Mouse (Mus musculus) kidney, postnatal 0 days (tissue): ENCODE measurements around the gene Slc5a5. TPM values are rescaled to one million over a fixed set of nuclear protein-coding genes. Genes with fewer than 3 reads are reported as not detected.
"Not testable (repeated sequence)": the region's sequence is repeated elsewhere in the genome, so short reads cannot be mapped to it uniquely, and the experiment has no call there.

Experiments used
- ATAC-seq: fragments of 200-750 bp; cut with Nextera tagmentation; replicated peaks from 2 replicates; pipeline ENCODE4 v1.8.0; 2017; ENCODE audit warnings: low read depth, moderate number of reproducible peaks, moderate TSS enrichment, moderate library complexity; ENCODE audit not compliant: low FRiP score
- DNase-seq: peaks from one replicate; pipeline ENCODE4 v3.0.0-alpha.2; 2016; ENCODE audit warnings: low spot score
- H3K27ac ChIP-seq: fragments of 300-500 bp; sonication (generic); 2 replicates; pipeline ENCODE4 v1.5.1; 2014; ENCODE audit warnings: mild to moderate bottlenecking
- H3K27me3 ChIP-seq: fragments of 300-500 bp; sonication (generic); 2 replicates; pipeline ENCODE4 v1.6.1; 2014; ENCODE audit warnings: low read length, mixed read lengths; ENCODE audit not compliant: insufficient read depth
- H3K36me3 ChIP-seq: fragments of 300-500 bp; sonication (generic); 2 replicates; pipeline ENCODE4 v1.6.1; 2014; ENCODE audit warnings: low read length, mixed read lengths; ENCODE audit not compliant: insufficient read depth
- H3K4me1 ChIP-seq: fragments of 300-500 bp; sonication (generic); replicated peaks from 2 replicates; pipeline ENCODE4 v1.6.1; 2014; ENCODE audit warnings: antibody characterized with exemption, low read length, mixed read lengths; ENCODE audit not compliant: insufficient read depth
- H3K4me2 ChIP-seq: fragments of 300-500 bp; sonication (generic); 2 replicates; pipeline ENCODE4 v1.6.1; 2014; ENCODE audit warnings: mild to moderate bottlenecking, low read length, moderate library complexity, mixed read lengths
- H3K4me3 ChIP-seq: fragments of 300-500 bp; sonication (generic); replicated peaks from 2 replicates; pipeline ENCODE4 v1.5.1; 2014; ENCODE audit warnings: low read depth, low read length
- H3K9ac ChIP-seq: fragments of 300-500 bp; sonication (generic); 2 replicates; pipeline ENCODE4 v1.6.1; 2014; ENCODE audit warnings: low read depth, low read length
- H3K9me3 ChIP-seq: fragments of 300-500 bp; sonication (generic); replicated peaks from 2 replicates; pipeline ENCODE4 v1.6.1; 2016; ENCODE audit warnings: low read length, inconsistent platforms, mixed read lengths
- CTCF ChIP-seq: IDR thresholded peaks from 2 replicates; pipeline ENCODE4 v1.5.1; 2016; ENCODE audit warnings: antibody characterized with exemption, low read depth, mild to moderate bottlenecking, moderate library complexity
- WGBS: fragments of 180-500 bp; shearing (Covaris S2); extraction: QIAGEN DNeasy Blood & Tissue Kit; methylation state at CpG from one replicate; pipeline ENCODE4 v1.1.7; 2014; 5-methylcytosine and 5-hydroxymethylcytosine counted together
- polyA plus RNA-seq: library from polyadenylated mRNA; unstranded; fragments of >200 nt; fragmentation: Nextera tagmentation; extraction: Ambion mirVana; gene quantifications from 2 replicates; pipeline ENCODE4 v1.2.1, GENCODE M21; 2015

The Slc5a5 gene
- polyA plus RNA-seq, 1 experiment from 2014 or later = 0.11 TPM

DNA sequence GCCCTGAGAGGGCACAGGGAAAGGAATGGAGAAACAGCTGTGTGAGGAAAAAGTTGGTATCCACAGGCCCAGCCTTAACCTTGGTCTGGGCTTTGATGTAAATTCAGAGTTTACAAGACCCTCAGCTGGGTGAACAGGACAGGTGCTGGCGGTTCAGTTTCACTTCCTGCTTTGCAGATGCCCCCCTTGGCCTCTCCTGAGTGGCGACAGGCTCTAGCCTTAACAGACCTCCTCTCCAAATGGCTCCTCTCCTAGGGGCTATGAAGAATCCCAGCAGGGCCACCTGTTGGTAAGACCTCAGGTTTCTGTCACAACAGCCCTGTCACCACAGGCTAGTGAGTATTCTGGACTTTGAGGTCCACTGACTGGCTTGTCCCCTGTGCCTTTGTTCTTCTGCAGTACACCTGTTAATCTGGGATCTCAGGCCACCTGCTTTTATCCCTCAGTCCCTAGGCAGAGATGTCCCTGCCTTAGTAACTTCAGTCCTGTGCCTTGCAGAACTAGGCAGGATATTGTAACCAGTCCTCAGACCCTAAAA is 6.2 kb upstream of the Slc5a5 start:
- H3K27me3 ChIP-seq = no peaks in the 10 kb centered on the region
- H3K9ac ChIP-seq = 0 out of 2 replicates have a peak overlapping the region, but pooled peaks have one; percentile 23
- peaks cover 11% of the 10 kb centered on the region for H3K36me3 ChIP-seq
- H3K9me3 ChIP-seq = no peaks in the 10 kb centered on the region
- no peak for TF ChIP-seq CTCF
- DNase-seq = no peak
- no peak for ATAC-seq
- no peak overlapping the region for H3K4me3 ChIP-seq
- no peak overlapping the region for H3K27ac ChIP-seq
- H3K4me2 ChIP-seq = no peak overlapping the region
- WGBS = 36% methylated on average over 2 of the region's 2 CpGs
- peaks cover 10% of the 10 kb centered on the region for H3K4me1 ChIP-seq

DNA sequence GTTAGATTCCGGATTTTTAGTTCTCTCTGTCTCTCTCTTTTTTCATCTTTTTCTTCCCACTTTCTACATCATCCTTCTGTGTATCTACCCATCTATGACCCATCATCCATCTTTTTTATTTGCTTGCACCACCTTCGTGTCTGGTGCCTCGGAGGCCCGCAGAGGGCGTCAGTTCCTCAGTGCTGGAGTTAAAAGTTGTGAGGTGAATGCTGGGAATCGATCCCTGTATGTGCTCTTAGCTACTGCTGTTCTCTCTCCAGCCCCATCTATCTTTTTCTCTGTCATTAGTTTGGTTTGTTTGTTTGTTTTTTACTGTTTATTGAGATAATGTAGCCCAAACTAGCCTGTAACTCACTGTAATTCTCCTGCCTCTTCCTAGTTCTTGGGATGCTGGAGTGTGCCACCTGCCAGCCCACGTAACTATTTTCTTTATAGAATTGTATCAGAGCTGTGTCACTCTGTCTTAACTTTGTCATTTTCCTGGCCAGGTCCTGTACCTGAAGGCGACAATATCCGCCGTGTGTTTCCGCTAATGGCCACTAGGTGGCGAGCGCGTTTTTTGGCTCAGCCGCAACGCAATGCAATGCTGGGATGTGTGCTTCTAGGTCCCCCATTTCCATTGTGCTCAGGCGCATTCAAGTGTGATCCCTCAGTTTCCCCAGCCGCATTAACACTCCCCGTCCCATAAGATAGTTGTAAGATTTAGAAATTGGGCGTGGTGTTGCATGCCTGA is 5.3 kb upstream of the Slc5a5 start:
- WGBS = under 1% methylated on average over 20 of the region's 20 CpGs
- peak; percentile 33 for ATAC-seq

DNA sequence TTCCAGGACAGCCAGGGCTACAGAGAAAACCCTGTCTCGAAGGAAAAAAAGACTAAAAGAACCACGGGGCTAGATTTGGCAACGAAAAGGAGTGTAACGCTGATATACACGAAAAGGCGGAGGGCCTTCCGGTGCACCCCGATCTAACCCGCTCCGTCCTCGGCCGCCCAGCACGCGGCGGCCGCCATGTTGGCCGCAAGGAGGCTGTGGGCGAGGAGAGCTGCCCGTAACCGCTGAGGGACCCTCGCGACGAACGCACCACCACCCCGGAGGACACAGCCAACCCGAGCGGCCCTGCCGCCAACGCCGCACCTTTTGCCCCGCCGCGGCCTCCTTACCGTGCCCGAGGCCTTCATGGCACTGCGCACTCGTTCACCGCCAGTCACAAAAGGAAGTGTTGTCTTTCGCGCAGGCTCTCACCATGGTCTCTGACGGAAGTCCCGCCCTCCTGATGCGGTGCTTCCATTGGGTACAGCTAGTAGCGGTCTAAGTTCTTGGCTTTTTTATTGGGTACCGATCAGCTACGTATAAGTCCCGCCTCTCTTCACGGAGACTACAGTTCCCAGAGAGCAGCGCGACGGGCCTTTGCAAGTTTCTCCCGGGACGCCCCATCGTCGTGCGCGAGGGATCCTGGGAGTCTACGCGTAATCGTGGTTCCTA is 4.6 kb upstream of the Slc5a5 start, which contains the start of gene Rpl18a:
TSS of gene Rpl18a (minus strand) at position 392 of the 660 bp plus-strand sequence.
- Histone ChIP-seq H3K9me3 (no peaks in the 10 kb centered on the region), H3K27me3 (peaks cover 5% of the 10 kb centered on the region), H3K4me2 (peak within 1 kb of the TSS; percentile 87), H3K9ac (peak within 1 kb of the TSS; percentile 96), H3K27ac (peak within 1 kb of the TSS; percentile 81), H3K4me1 (peaks cover 17% of the 10 kb centered on the region), H3K4me3 (peak within 1 kb of the TSS; percentile 92), H3K36me3 (peaks cover 11% of the 10 kb centered on the region)
- ATAC-seq (peak; percentile 98), DNase-seq (peak; percentile 100)
- TF ChIP-seq CTCF = peak; percentile 24; the same call in 1 of the 2 replicates
- under 1% methylated on average over 57 of the region's 60 CpGs for WGBS

More for the DNA sequence above, 5.3 kb upstream of the Slc5a5 start:
- Histone ChIP-seq H3K4me3 (peak overlapping the region; percentile 92), H3K27ac (peak overlapping the region; percentile 81), H3K9ac (peak overlapping the region; percentile 61), H3K9me3 (no peaks in the 10 kb centered on the region), H3K4me2 (peak overlapping the region; percentile 79), H3K4me1 (peaks cover 10% of the 10 kb centered on the region), H3K36me3 (peaks cover 11% of the 10 kb centered on the region), H3K27me3 (no peaks in the 10 kb centered on the region; the same call in 1 of the 2 replicates)
- peak; percentile 94 for TF ChIP-seq CTCF
- DNase-seq = peak; percentile 88

DNA sequence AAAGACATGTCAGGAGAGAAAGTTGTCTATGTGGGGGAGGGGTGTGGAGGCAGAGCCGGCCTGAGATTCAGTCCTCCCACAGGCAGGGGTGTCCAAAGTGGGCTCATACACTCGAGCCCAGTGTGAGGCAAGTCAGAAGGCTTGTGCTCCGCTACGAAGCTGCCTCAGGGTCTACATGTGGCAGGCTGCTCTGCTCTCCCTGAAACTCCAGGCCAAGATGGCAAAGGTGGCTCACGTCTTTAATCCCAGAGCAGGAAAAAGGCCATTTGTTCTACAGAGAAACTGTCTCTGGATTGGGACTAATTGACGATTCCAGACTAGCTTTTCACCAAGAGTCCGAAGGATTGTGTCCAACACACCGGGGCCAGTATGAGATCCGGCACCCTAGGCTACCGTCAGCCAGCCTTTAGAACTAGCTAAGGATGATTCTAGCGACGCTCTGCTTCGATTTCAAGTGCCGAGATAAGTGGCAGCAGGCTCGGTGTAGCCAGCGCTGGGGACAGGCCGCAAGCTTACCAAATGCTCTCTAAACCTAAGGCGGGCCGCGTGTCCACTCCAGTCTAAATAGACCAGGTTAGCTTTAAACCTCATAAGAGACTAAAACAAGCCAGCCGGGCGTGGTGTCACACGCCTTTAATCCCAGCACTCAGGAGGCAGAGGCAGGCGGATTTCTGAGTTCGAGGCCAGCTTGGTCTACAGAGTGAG is 3.9 kb upstream of the Slc5a5 start:
- Histone ChIP-seq H3K27ac (peak overlapping the region; percentile 81), H3K36me3 (peaks cover 11% of the 10 kb centered on the region), H3K4me3 (peak overlapping the region; percentile 92), H3K4me2 (peak overlapping the region; percentile 87), H3K9me3 (no peaks in the 10 kb centered on the region), H3K27me3 (peaks cover 12% of the 10 kb centered on the region), H3K9ac (peak overlapping the region; percentile 96), H3K4me1 (peaks cover 23% of the 10 kb centered on the region)
- 2% methylated on average over 25 of the region's 25 CpGs for WGBS
- ATAC-seq (no peak), DNase-seq (no peak)
- no peak for TF ChIP-seq CTCF

DNA sequence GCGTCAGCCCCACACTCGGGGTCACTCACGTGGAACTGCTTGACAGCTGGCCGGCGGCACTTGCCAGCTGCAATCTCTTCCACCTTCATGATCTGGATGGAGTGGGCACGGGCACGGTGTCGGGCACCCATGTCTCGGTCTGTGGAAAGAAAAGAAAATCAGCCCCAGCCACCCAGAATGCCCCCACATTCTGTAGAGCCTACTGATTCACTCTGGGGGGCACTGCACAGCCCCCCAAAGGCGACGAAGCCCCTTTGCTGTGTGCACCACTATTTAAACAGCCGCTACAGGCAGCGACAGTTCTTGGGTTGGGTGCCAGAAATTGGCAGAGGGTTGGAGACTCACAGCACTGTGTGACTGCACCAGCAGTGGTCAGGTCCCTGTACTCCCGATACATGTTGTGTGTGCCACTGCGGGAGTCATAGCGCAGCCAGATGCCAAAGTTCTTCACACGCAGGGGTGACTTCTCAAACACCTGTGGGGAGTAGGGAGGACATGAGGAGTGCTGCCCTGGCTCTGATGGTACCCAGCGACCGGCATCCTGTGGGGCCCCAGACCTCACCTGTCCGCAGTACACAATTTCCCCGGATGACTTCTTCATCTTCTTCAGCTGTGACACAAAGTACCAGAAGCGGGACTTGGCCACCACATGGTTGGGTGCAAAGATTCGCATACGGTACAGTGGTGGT is 3.2 kb upstream of the Slc5a5 start:
- H3K4me2 ChIP-seq = peak overlapping the region; percentile 87
- DNase-seq, ATAC-seq, H3K9me3 ChIP-seq, H3K27ac ChIP-seq: not testable (repeated sequence)
- H3K27me3 ChIP-seq = peaks cover 17% of the 10 kb centered on the region
- H3K4me1 ChIP-seq = peaks cover 23% of the 10 kb centered on the region
- H3K9ac ChIP-seq = peak overlapping the region; percentile 96; the same call in 1 of the 2 replicates
- peaks cover 11% of the 10 kb centered on the region for H3K36me3 ChIP-seq
- WGBS = 68% methylated on average over 24 of the region's 24 CpGs
- H3K4me3 ChIP-seq = peak overlapping the region; percentile 92
